ENCODE assay signal across 10 mouse cellular contexts in genomic region chr6:89354076-89354475, GRCm38 (mm10). TPM values are rescaled to one million over a fixed set of nuclear protein-coding genes. Genes with fewer than 3 reads are reported as not detected.
A peak's percentile ranks its signal among the peaks of the same experiment; 100 is the strongest.
DNase-seq lines count a peak whose midpoint lies in the region; ATAC-seq lines count a peak whose summit lies in the region.
"Had no signal": no experiment of that assay in that cellular context is flagged by ENCODE, and none has a peak within 500 bp of the region (broad histone marks: within the 10 kb centered on the region; RNA-seq: fewer than 3 reads in every experiment).

No protein-coding gene starts in this region.

- no peaks in the 10 kb centered on the region for H3K9me3 ChIP-seq in forebrain, embryonic 12.5 days
- H3K9me3 ChIP-seq in forebrain, embryonic 14.5 days (replicated peaks; ENCODE audit: control insufficient read depth, low read length), result no peaks in the 10 kb centered on the region
- H3K9me3 ChIP-seq in kidney, embryonic 16.5 days (ENCODE audit: low read length), result no peaks in the 10 kb centered on the region
- H3K9me3 ChIP-seq in hindbrain, embryonic 16.5 days (ENCODE audit: control insufficient read depth, low read length), result no peaks in the 10 kb centered on the region
- H3K9me3 ChIP-seq: hindbrain, embryonic 15.5 days; lung, embryonic 15.5 days had no signal

- H3K27me3 ChIP-seq in forebrain, embryonic 12.5 days, result no peaks in the 10 kb centered on the region
- no peaks in the 10 kb centered on the region for H3K27me3 ChIP-seq in forebrain, embryonic 14.5 days (replicated peaks; ENCODE audit: control insufficient read depth, insufficient read depth, low read length)
- H3K27me3 ChIP-seq in kidney, embryonic 16.5 days (ENCODE audit: insufficient read depth, low read length), result no peaks in the 10 kb centered on the region
- no peaks in the 10 kb centered on the region for H3K27me3 ChIP-seq in hindbrain, embryonic 16.5 days (replicated peaks; ENCODE audit: control insufficient read depth, insufficient read depth, low read length)
- H3K27me3 ChIP-seq: hindbrain, embryonic 15.5 days; lung, embryonic 15.5 days had no signal

- DNase-seq in forebrain, embryonic 14.5 days (ENCODE audit: low spot score), result no peak
- DNase-seq in kidney, adult 8-10 months, result no peak
- peak; percentile 74 for DNase-seq in adrenal gland, postnatal 14 days
- no peak for DNase-seq in left cerebral cortex, adult 11 months (ENCODE audit: low spot score)

- no peak overlapping the region for H3K9ac ChIP-seq in forebrain, embryonic 12.5 days
- H3K9ac ChIP-seq in forebrain, embryonic 14.5 days (ENCODE audit: low read length), result no peak overlapping the region
- H3K9ac ChIP-seq in kidney, embryonic 16.5 days (replicated peaks; ENCODE audit: low read length), result 0 out of 2 replicates have a peak overlapping the region, but pooled peaks have one; percentile 1
- peak overlapping the region; percentile 33; the same call in 1 of the 2 replicates for H3K9ac ChIP-seq in hindbrain, embryonic 16.5 days (ENCODE audit: low read depth, low read length)
- H3K9ac ChIP-seq: hindbrain, embryonic 15.5 days; lung, embryonic 15.5 days had no signal

- H3K4me1 ChIP-seq in forebrain, embryonic 12.5 days, result peaks cover 88% of the 10 kb centered on the region
- H3K4me1 ChIP-seq in forebrain, embryonic 14.5 days (ENCODE audit: control insufficient read depth, insufficient read depth, low read length), result peaks cover 40% of the 10 kb centered on the region
- H3K4me1 ChIP-seq in kidney, embryonic 16.5 days (ENCODE audit: insufficient read depth, low read length), result peaks cover 53% of the 10 kb centered on the region
- H3K4me1 ChIP-seq in hindbrain, embryonic 16.5 days (ENCODE audit: control insufficient read depth, insufficient read depth, low read depth, low read length), result peaks cover 56% of the 10 kb centered on the region

- no peak overlapping the region for H3K4me2 ChIP-seq in forebrain, embryonic 12.5 days
- no peak overlapping the region for H3K4me2 ChIP-seq in forebrain, embryonic 14.5 days (ENCODE audit: low read length)
- no peak overlapping the region for H3K4me2 ChIP-seq in kidney, embryonic 16.5 days (replicated peaks; ENCODE audit: low read depth, low read length)
- H3K4me2 ChIP-seq in hindbrain, embryonic 16.5 days (ENCODE audit: low read length), result no peak overlapping the region
- H3K4me2 ChIP-seq: hindbrain, embryonic 15.5 days; lung, embryonic 15.5 days had no signal

- WGBS in forebrain, embryonic 12.5 days, result 82% methylated on average over 5 of the region's 5 CpGs
- WGBS in forebrain, embryonic 14.5 days, result 82% methylated on average over 5 of the region's 5 CpGs
- 67% methylated on average over 5 of the region's 5 CpGs for WGBS in kidney, embryonic 16.5 days
- WGBS in hindbrain, embryonic 16.5 days, result 73% methylated on average over 5 of the region's 5 CpGs

- H3K4me3 ChIP-seq in forebrain, embryonic 12.5 days (replicated peaks), result no peak overlapping the region
- no peak overlapping the region for H3K4me3 ChIP-seq in forebrain, embryonic 14.5 days (ENCODE audit: low read depth, low read length)
- no peak overlapping the region for H3K4me3 ChIP-seq in kidney, embryonic 16.5 days (ENCODE audit: low read length)
- H3K4me3 ChIP-seq in hindbrain, embryonic 16.5 days (ENCODE audit: low read length), result no peak overlapping the region
- H3K4me3 ChIP-seq: hindbrain, embryonic 15.5 days; lung, embryonic 15.5 days had no signal

- 0 out of 2 replicates have a peak overlapping the region, but pooled peaks have one; percentile 19 for H3K27ac ChIP-seq in forebrain, embryonic 12.5 days
- no peak overlapping the region for H3K27ac ChIP-seq in forebrain, embryonic 14.5 days (ENCODE audit: low read depth, low read length)
- peak overlapping the region; percentile 83 for H3K27ac ChIP-seq in kidney, embryonic 16.5 days (ENCODE audit: low read length)
- H3K27ac ChIP-seq in hindbrain, embryonic 16.5 days (ENCODE audit: low read depth, low read length), result no peak overlapping the region
- H3K27ac ChIP-seq: hindbrain, embryonic 15.5 days; lung, embryonic 15.5 days had no signal

- no peak for ATAC-seq in forebrain, embryonic 12.5 days (ENCODE audit: low FRiP score)
- no peak for ATAC-seq in forebrain, embryonic 14.5 days
- ATAC-seq in kidney, embryonic 16.5 days (ENCODE audit: low FRiP score, low TSS enrichment), result no peak
- no peak for ATAC-seq in hindbrain, embryonic 16.5 days
- no peak for ATAC-seq in megakaryocyte, adult 5-6 weeks (ENCODE audit: poor library complexity, severe bottlenecking)

- peaks cover 71% of the 10 kb centered on the region for H3K36me3 ChIP-seq in forebrain, embryonic 12.5 days (replicated peaks)
- H3K36me3 ChIP-seq in forebrain, embryonic 14.5 days (ENCODE audit: control insufficient read depth, insufficient read depth, low read length), result peaks cover 58% of the 10 kb centered on the region
- peaks cover 29% of the 10 kb centered on the region for H3K36me3 ChIP-seq in kidney, embryonic 16.5 days (ENCODE audit: insufficient read depth, low read length)
- 0 out of 2 replicates have a peak, but pooled peaks cover 7% of the 10 kb centered on the region for H3K36me3 ChIP-seq in hindbrain, embryonic 16.5 days (ENCODE audit: control insufficient read depth, insufficient read depth, low read length)

RNA-seq across cellular contexts. Expression of gene Plxna1, which starts 8.3 kb away (rescaled TPM):
- polyA plus RNA-seq in forebrain, embryonic 12.5 days (2016; fragmentation: Nextera tagmentation; extraction: Ambion mirVana), result 52.3 and 56.8 TPM in 2 replicates
- polyA plus RNA-seq in forebrain, embryonic 14.5 days (2014; fragmentation: Nextera tagmentation; extraction: Ambion mirVana), result 26.8 and 31.9 TPM in 2 replicates
- polyA plus RNA-seq in kidney, embryonic 16.5 days (2015; fragmentation: Nextera tagmentation; extraction: Ambion mirVana), result 12.1 and 19.5 TPM in 2 replicates
- total RNA-seq in adrenal gland, postnatal 14 days (2021), result 60.2 and 68.8 TPM in 2 replicates
- polyA plus RNA-seq in hindbrain, embryonic 16.5 days (2015; fragmentation: Nextera tagmentation; extraction: Ambion mirVana), result 21.6 and 44.7 TPM in 2 replicates
- 0.91 and 2.7 TPM in 2 replicates for total RNA-seq in megakaryocyte, adult 5-6 weeks (2015)
- total RNA-seq in megakaryocyte, adult 5-6 weeks (2017), result 1.4 and 5.7 TPM in 2 replicates

Comparison
In these comparisons a context has a peak if more than half of its experiments do, and no peak if none do; other contexts are left out.
1. H3K27ac ChIP-seq: peak in forebrain, embryonic 12.5 days (single experiment) and kidney, embryonic 16.5 days (single experiment); none in forebrain, embryonic 14.5 days (single experiment) and hindbrain, embryonic 16.5 days (single experiment).
2. H3K9ac ChIP-seq: peak in kidney, embryonic 16.5 days (single experiment) and hindbrain, embryonic 16.5 days (single experiment); none in forebrain, embryonic 12.5 days (single experiment) and forebrain, embryonic 14.5 days (single experiment).